Mouse (Mus musculus) heart, adult 2 months (tissue): ENCODE data around the gene Ten1. TPM values are rescaled to one million over a fixed set of nuclear protein-coding genes. Genes with fewer than 3 reads are reported as not detected.

ENCODE experiments used
- DNase-seq, 2 experiments: peaks; one replicate each; pipeline ENCODE4 v3.0.0; 2021
- H3K27ac ChIP-seq: fragments of 200-600 bp; 2 replicates; pipeline ENCODE4 v1.8.1; 2022
- H3K27me3 ChIP-seq: fragments of 200-500 bp; 2 replicates; pipeline ENCODE4 v1.6.1; 2012; ENCODE audit warnings: mild to moderate bottlenecking, low read length, inconsistent platforms, mixed read lengths; ENCODE audit not compliant: control insufficient read depth, insufficient read depth
- H3K36me3 ChIP-seq: fragments of 200-500 bp; 2 replicates; pipeline ENCODE4 v1.6.1; 2012; ENCODE audit warnings: low read length, inconsistent platforms; ENCODE audit not compliant: control insufficient read depth, insufficient read depth
- H3K4me1 ChIP-seq: fragments of 200-500 bp; 2 replicates; pipeline ENCODE4 v1.6.1; 2011; ENCODE audit warnings: low read length; ENCODE audit not compliant: control insufficient read depth, insufficient read depth
- H3K4me3 ChIP-seq: fragments of 200-600 bp; 2 replicates; pipeline ENCODE4 v1.8.1; 2022
- H3K79me2 ChIP-seq: fragments of 200-500 bp; replicated peaks from 2 replicates; pipeline ENCODE4 v1.6.1; 2012; ENCODE audit warnings: mild to moderate bottlenecking, inconsistent platforms, low read length, moderate library complexity, mixed read lengths; ENCODE audit not compliant: control insufficient read depth, insufficient read depth
- H3K9ac ChIP-seq: fragments of 200-500 bp; 2 replicates; pipeline ENCODE4 v1.6.1; 2012; ENCODE audit warnings: low read depth, mild to moderate bottlenecking, control low read depth, inconsistent platforms, low read length, mixed read lengths
- CTCF ChIP-seq: fragments of 200-600 bp; IDR thresholded peaks from 2 replicates; pipeline ENCODE4 v1.8.1; 2022; ENCODE audit warnings: antibody characterized with exemption, mild to moderate bottlenecking, moderate library complexity
- EP300 ChIP-seq: fragments of 200-500 bp; IDR thresholded peaks from 2 replicates; pipeline ENCODE4 v1.6.1; 2011; ENCODE audit warnings: low read depth, low read length, control low read depth; ENCODE audit not compliant: insufficient read depth
- POLR2A ChIP-seq: fragments of 200-500 bp; IDR thresholded peaks from 2 replicates; pipeline ENCODE4 v1.6.1; 2011; ENCODE audit warnings: mild to moderate bottlenecking, low read depth, low read length, control low read depth; ENCODE audit not compliant: insufficient read depth
- WGBS: fragments of 180-500 bp; shearing (Covaris S2); methylation state at CpG from one replicate; pipeline ENCODE4 v1.1.7; 2018; 5-methylcytosine and 5-hydroxymethylcytosine counted together
- intact Hi-C: fragments of 180-260 bp; cut with DNase I; formaldehyde crosslinking; loops from one replicate; pipeline ENCODE4 v1.15.1; 2025
- polyA plus RNA-seq: library from polyadenylated mRNA; depleted of rRNA; stranded (reverse); fragments of >200 nt; gene quantifications from 2 replicates; pipeline ENCODE4 v1.2.3, GENCODE M21; 2012
- total RNA-seq, 2 experiments: library from RNA; stranded (reverse); gene quantifications; 2 replicates each; pipeline ENCODE4 v1.2.3; 2021

The Ten1 gene
- total and polyA plus RNA-seq, 3 experiments = 9.1 to 12.8 (median 10.2) TPM

DNA sequence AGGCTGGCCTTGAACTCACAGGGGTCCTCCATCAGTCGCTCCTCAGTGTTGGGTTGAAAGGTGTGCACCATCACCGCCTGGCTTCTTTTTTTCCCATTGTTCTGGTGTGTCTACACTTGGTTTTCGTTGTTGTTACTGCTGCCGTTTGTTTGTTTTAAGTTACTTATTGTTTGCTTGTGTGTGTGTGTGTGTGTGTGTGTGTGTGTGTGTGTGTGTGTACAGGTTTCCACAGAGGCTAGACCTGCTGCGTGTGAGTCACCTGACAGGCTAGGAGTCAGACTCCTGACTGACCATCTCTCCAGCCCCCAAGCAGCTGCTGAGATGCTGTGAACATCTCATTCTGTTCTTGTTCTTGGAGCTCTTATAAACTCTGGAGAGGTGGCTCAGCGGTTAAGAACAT is 14.2 kb downstream of the Ten1 start:
- no peak for TF ChIP-seq POLR2A
- no peak for TF ChIP-seq CTCF
- no peak for TF ChIP-seq EP300
- no peaks in the 10 kb centered on the region for H3K27me3 ChIP-seq
- no peaks in the 10 kb centered on the region for H3K36me3 ChIP-seq
- peaks cover 4% of the 10 kb centered on the region for H3K4me1 ChIP-seq
- H3K27ac ChIP-seq = no peak overlapping the region
- 94% methylated on average over 6 of the region's 6 CpGs for WGBS
- H3K4me3 ChIP-seq = no peak overlapping the region
- H3K9ac ChIP-seq = no peak overlapping the region
- DNase-seq = no peak
- intact Hi-C loops = no loop called here
- no peaks in the 10 kb centered on the region for H3K79me2 ChIP-seq

DNA sequence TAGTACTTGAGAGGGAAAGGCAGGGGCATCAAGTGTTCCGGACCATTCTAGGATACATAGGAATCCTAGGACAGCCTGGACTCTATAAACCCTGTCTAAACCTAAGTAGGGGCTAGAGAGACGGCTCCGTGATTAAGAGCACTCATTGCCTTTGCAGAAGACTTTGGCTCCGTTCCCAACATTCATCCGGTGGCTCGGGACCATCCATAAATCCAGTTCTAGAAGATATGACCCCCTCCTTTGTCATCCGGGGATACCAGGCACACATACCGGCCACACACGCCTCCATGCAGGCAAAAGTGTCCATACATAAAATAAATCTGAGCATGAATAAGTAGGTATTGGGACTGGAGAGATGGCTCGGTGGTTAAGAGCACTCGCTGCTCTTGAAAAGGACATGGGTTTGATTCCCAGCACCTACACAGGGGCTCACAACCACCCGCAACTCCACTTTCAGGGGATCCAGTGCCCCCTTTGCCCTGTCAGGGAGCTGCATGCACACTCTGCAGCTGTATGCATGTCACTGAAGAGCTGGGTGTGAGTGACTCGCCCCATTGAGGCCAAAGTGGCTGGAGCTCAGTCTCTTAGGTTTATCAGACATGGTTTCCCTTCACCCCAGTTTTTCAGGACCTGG is 15.3 kb downstream of the Ten1 start:
- Histone ChIP-seq H3K27me3 (no peaks in the 10 kb centered on the region), H3K36me3 (no peaks in the 10 kb centered on the region), H3K79me2 (no peaks in the 10 kb centered on the region), H3K27ac (no peak overlapping the region), H3K4me3 (no peak overlapping the region), H3K9ac (no peak overlapping the region), H3K4me1 (peaks cover 14% of the 10 kb centered on the region)
- 78% methylated on average over 13 of the region's 13 CpGs for WGBS
- intact Hi-C loops = no loop called here
- TF ChIP-seq CTCF (no peak), POLR2A (no peak), EP300 (no peak)
- no peak for DNase-seq

DNA sequence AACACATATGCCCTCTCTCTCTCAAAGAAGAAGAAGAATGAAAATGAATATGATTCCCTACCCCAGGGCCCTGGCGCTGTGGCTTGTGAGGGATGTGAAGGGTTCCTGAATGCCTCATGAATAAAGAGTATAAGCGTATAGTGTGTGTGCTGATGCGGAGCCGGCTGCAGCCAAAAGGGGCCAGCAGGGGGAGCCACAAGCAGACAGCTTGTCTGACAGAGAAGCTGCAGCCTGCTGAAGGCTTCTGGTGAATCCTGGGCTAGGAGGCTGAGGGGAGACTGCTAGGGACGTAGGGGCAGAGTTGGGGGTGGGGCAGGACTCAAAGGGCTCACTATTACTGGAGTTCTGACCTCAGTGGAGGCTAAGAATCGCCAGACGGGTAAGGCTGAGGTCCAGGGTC is 16.5 kb downstream of the Ten1 start:
- Histone ChIP-seq H3K4me1 (peaks cover 20% of the 10 kb centered on the region), H3K27me3 (no peaks in the 10 kb centered on the region), H3K4me3 (no peak overlapping the region), H3K79me2 (no peaks in the 10 kb centered on the region), H3K36me3 (no peaks in the 10 kb centered on the region), H3K27ac (no peak overlapping the region), H3K9ac (no peak overlapping the region)
- TF ChIP-seq CTCF (peak; percentile 44), POLR2A (no peak), EP300 (no peak)
- no peak for DNase-seq
- intact Hi-C loops = loop anchor here (5.0 kb wide), 1 partner anchor 133 kb away; no protein-coding TSS in a partner anchor
- WGBS = 93% methylated on average over 7 of the region's 7 CpGs

DNA sequence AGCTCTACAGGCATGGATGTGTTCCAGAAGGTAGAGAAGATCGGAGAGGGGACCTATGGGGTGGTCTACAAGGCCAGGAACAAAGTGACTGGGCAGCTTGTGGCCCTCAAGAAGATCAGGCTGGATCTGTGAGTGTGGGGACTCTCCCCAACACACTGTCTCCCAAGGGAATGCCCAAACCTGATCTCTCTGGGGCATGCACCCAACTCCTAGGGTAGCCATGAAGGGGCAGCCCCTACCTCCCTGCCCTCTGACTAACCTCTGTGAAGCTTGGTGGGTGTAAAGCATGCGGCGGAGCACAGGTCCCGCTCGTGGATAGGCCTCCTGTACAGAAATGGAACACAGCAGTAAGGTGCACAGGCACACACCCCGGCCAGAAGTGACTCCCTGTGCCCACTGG is 17.3 kb downstream of the Ten1 start:
- DNase-seq = no peak
- WGBS = 94% methylated on average over 6 of the region's 6 CpGs
- no peaks in the 10 kb centered on the region for H3K79me2 ChIP-seq
- H3K4me3 ChIP-seq = no peak overlapping the region
- intact Hi-C loops = loop anchor here (5.0 kb wide), 1 partner anchor 134 kb away; no protein-coding TSS in a partner anchor
- TF ChIP-seq POLR2A = no peak
- no peak for TF ChIP-seq EP300
- no peak for TF ChIP-seq CTCF
- no peaks in the 10 kb centered on the region for H3K36me3 ChIP-seq
- H3K27me3 ChIP-seq = no peaks in the 10 kb centered on the region
- H3K9ac ChIP-seq = no peak overlapping the region
- no peak overlapping the region for H3K27ac ChIP-seq
- peaks cover 20% of the 10 kb centered on the region for H3K4me1 ChIP-seq

DNA sequence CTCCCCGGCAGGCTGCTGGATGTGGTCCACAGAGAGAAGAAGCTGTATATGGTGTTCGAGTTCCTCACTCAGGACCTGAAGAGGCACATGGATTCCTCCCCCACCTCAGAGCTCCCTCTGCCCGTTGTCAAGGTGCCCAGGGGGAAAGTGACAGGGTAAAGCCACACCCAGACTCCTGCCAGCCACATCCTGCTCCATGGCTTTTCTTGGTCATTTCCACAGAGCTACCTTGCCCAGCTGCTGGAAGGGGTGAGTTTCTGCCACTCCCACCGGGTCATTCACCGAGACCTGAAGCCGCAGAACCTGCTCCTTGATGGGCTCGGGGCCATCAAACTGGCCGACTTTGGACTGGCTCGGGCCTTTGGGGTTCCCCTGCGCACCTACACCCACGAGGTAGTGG is 17.9 kb downstream of the Ten1 start:
- intact Hi-C loops = loop anchor here (5.0 kb wide), 1 partner anchor 134 kb away; no protein-coding TSS in a partner anchor
- Histone ChIP-seq H3K36me3 (no peaks in the 10 kb centered on the region), H3K27me3 (no peaks in the 10 kb centered on the region), H3K9ac (no peak overlapping the region), H3K79me2 (no peaks in the 10 kb centered on the region), H3K4me1 (peaks cover 20% of the 10 kb centered on the region), H3K4me3 (no peak overlapping the region), H3K27ac (no peak overlapping the region)
- WGBS = 83% methylated on average over 11 of the region's 11 CpGs
- DNase-seq = no peak
- TF ChIP-seq POLR2A = no peak
- TF ChIP-seq CTCF = no peak
- TF ChIP-seq EP300 = no peak

DNA sequence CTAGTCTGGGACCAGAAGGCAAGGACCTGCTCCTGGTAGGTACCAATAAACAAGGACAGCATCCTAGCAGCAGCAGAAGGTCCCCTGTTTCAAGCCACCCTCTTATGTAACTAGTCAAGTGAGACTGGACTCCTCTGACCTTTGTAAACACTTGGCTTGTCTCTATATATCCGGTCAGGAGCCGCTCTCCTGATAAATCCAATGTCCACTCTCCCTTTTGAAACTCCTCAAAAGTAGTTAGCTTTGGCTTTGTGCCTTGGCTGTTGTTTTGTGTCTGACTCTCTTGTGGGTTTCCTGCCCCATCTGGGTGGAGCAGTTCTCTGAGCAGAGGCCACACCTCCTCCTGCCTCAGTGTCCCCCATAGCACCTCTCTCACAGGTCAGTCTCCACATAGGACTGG is 19.6 kb downstream of the Ten1 start:
- H3K4me1 ChIP-seq = peaks cover 20% of the 10 kb centered on the region
- H3K4me3 ChIP-seq = no peak overlapping the region
- H3K9ac ChIP-seq = peak overlapping the region; percentile 8; the same call in 1 of the 2 replicates
- intact Hi-C loops = loop anchor here (2.0 to 5.0 kb wide), 2 partner anchors 51 to 136 kb away; no protein-coding TSS in a partner anchor
- no peak for DNase-seq
- TF ChIP-seq EP300 = 0 out of 2 replicates have a peak, but pooled peaks have one; percentile 38
- peak; percentile 55; the same call in 1 of the 2 replicates for TF ChIP-seq POLR2A
- no peak for TF ChIP-seq CTCF
- H3K27ac ChIP-seq = peak overlapping the region; percentile 81
- no peaks in the 10 kb centered on the region for H3K36me3 ChIP-seq
- no peaks in the 10 kb centered on the region for H3K79me2 ChIP-seq
- H3K27me3 ChIP-seq = no peaks in the 10 kb centered on the region
- 4% methylated on average over 2 of the region's 2 CpGs for WGBS
